Mouse (Mus musculus) limb, embryonic 10.5 days (tissue): Measurements from ENCODE around the gene Lce3b. TPM values are rescaled to one million over a fixed set of nuclear protein-coding genes. Genes with fewer than 3 reads are reported as not detected.

Source experiments
- polyA plus RNA-seq: library from polyadenylated mRNA; unstranded; fragments of >200 nt; fragmentation: Nextera tagmentation; extraction: Ambion mirVana; gene quantifications from 2 replicates; pipeline ENCODE4 v1.2.1, GENCODE M21; 2016

The Lce3b gene
- polyA plus RNA-seq, 1 experiment from 2014 or later: not detected

Other genes starting within 250 kb of the Lce3b start
- not detected in 2 replicates for gene Lce1d, start 245.8 kb upstream of the Lce3b start, polyA plus RNA-seq
- gene Lce1e, start 223.9 kb upstream of the Lce3b start, polyA plus RNA-seq: not detected in 2 replicates
- gene Lce1f, start 212.6 kb upstream of the Lce3b start, polyA plus RNA-seq: not detected in 2 replicates
- not detected in 2 replicates for gene Gm38119, start 193.9 kb upstream of the Lce3b start, polyA plus RNA-seq
- gene Lce1g, start 180.6 kb upstream of the Lce3b start, polyA plus RNA-seq: not detected in 2 replicates
- not detected in 2 replicates for gene Lce1h, start 167.9 kb upstream of the Lce3b start, polyA plus RNA-seq
- not detected in 2 replicates for gene Lce1i, start 154.1 kb upstream of the Lce3b start, polyA plus RNA-seq
- gene Lce1j, start 142.5 kb upstream of the Lce3b start, polyA plus RNA-seq: not detected in 2 replicates
- not detected in 2 replicates for gene Lce1k, start 125.1 kb upstream of the Lce3b start, polyA plus RNA-seq
- not detected in 2 replicates for gene Kprp, start 105.7 kb upstream of the Lce3b start, polyA plus RNA-seq
- gene Lce1l, start 81.7 kb upstream of the Lce3b start, polyA plus RNA-seq: not detected in 2 replicates
- not detected in 2 replicates for gene 2310050C09Rik, start 62.8 kb upstream of the Lce3b start, polyA plus RNA-seq
- gene Lce3a, start 6.7 kb upstream of the Lce3b start, polyA plus RNA-seq: not detected in 2 replicates
- gene Lce3c, start 11.5 kb downstream of the Lce3b start, polyA plus RNA-seq: not detected in 2 replicates
- not detected in 2 replicates for gene Lce3d, start 24.4 kb downstream of the Lce3b start, polyA plus RNA-seq
- gene Lce3e, start 34.1 kb downstream of the Lce3b start, polyA plus RNA-seq: not detected in 2 replicates
- not detected in 2 replicates for gene Lce3f, start 59.2 kb downstream of the Lce3b start, polyA plus RNA-seq
- 0.44 TPM in 1 of 2 replicates, not detected in the other for gene Crct1, start 82.7 kb downstream of the Lce3b start, polyA plus RNA-seq
- not detected in 2 replicates for gene Lce1m, start 86.1 kb downstream of the Lce3b start, polyA plus RNA-seq
- gene Gm4858, start 135.8 kb downstream of the Lce3b start, polyA plus RNA-seq: not detected in 2 replicates
- not detected in 2 replicates for gene Crnn, start 211.8 kb downstream of the Lce3b start, polyA plus RNA-seq